Mouse (Mus musculus) lung, embryonic 16.5 days (tissue): Measurements from ENCODE around the gene Gm4881. TPM values are rescaled to one million over a fixed set of nuclear protein-coding genes. Genes with fewer than 3 reads are reported as not detected.

ENCODE experiments used
- ATAC-seq: fragments of 200-750 bp; cut with Nextera tagmentation; 2 replicates; pipeline ENCODE4 v1.8.0; 2017; ENCODE audit warnings: low read depth, mild to moderate bottlenecking, moderate library complexity
- H3K27ac ChIP-seq: fragments of 300-500 bp; sonication (generic); 2 replicates; pipeline ENCODE4 v1.5.1; 2014; ENCODE audit warnings: mild to moderate bottlenecking, control low read depth, low read length
- H3K27me3 ChIP-seq: fragments of 300-500 bp; sonication (generic); 2 replicates; pipeline ENCODE4 v1.6.1; 2014; ENCODE audit warnings: low read depth, low read length, mixed read lengths; ENCODE audit not compliant: control insufficient read depth, insufficient read depth
- H3K36me3 ChIP-seq: fragments of 300-500 bp; sonication (generic); 2 replicates; pipeline ENCODE4 v1.6.1; 2014; ENCODE audit warnings: low read length; ENCODE audit not compliant: control insufficient read depth, insufficient read depth
- H3K4me1 ChIP-seq: fragments of 300-500 bp; sonication (generic); replicated peaks from 2 replicates; pipeline ENCODE4 v1.6.1; 2014; ENCODE audit warnings: low read length, mixed read lengths; ENCODE audit not compliant: control insufficient read depth, insufficient read depth
- H3K4me2 ChIP-seq: fragments of 300-500 bp; sonication (generic); 2 replicates; pipeline ENCODE4 v1.6.1; 2014; ENCODE audit warnings: low read depth, low read length, control low read depth
- H3K4me3 ChIP-seq: fragments of 300-500 bp; sonication (generic); 2 replicates; pipeline ENCODE4 v1.5.1; 2014; ENCODE audit warnings: mild to moderate bottlenecking, low read length, control low read depth
- H3K9ac ChIP-seq: fragments of 300-500 bp; sonication (generic); 2 replicates; pipeline ENCODE4 v1.6.1; 2014; ENCODE audit warnings: low read length, control low read depth
- H3K9me3 ChIP-seq: fragments of 300-500 bp; sonication (generic); 2 replicates; pipeline ENCODE4 v1.6.1; 2016; ENCODE audit warnings: low read length; ENCODE audit not compliant: control insufficient read depth
- WGBS: fragments of 180-500 bp; shearing (Covaris S2); extraction: QIAGEN DNeasy Blood & Tissue Kit; methylation state at CpG from one replicate; pipeline ENCODE4 v1.1.7; 2014; 5-methylcytosine and 5-hydroxymethylcytosine counted together
- polyA plus RNA-seq: library from polyadenylated mRNA; unstranded; fragments of >200 nt; fragmentation: Nextera tagmentation; extraction: Ambion mirVana; gene quantifications from 2 replicates; pipeline ENCODE4 v1.2.1, GENCODE M21; 2015

Gm4881 gene
- polyA plus RNA-seq, 1 experiment from 2014 or later: not detected

GRCm38 (mm10) chr7:24964897-24965535 is 20.7 kb upstream of the Gm4881 start:
- H3K9ac ChIP-seq: no peak overlapping the region
- no peaks in the 10 kb centered on the region for H3K36me3 ChIP-seq
- peak; percentile 31 for ATAC-seq
- H3K4me3 ChIP-seq: no peak overlapping the region
- no peaks in the 10 kb centered on the region for H3K27me3 ChIP-seq
- 5% methylated on average over 5 of the region's 5 CpGs for WGBS
- H3K4me2 ChIP-seq: no peak overlapping the region
- H3K9me3 ChIP-seq: no peaks in the 10 kb centered on the region
- no peaks in the 10 kb centered on the region for H3K4me1 ChIP-seq
- no peak overlapping the region for H3K27ac ChIP-seq

GRCm38 (mm10) chr7:24964288-24964687 is 20.0 kb upstream of the Gm4881 start:
- Histone ChIP-seq H3K9me3 (no peaks in the 10 kb centered on the region), H3K36me3 (no peaks in the 10 kb centered on the region), H3K27ac (no peak overlapping the region), H3K4me3 (no peak overlapping the region), H3K4me1 (no peaks in the 10 kb centered on the region), H3K27me3 (no peaks in the 10 kb centered on the region), H3K4me2 (no peak overlapping the region), H3K9ac (no peak overlapping the region)
- WGBS: 52% methylated on average over 2 of the region's 2 CpGs
- ATAC-seq: no peak

- H3K4me2 ChIP-seq: peak overlapping the region; percentile 76
- H3K27me3 ChIP-seq: peaks cover 66% of the 10 kb centered on the region
- H3K4me3 ChIP-seq: peak overlapping the region; percentile 48
- 3% methylated on average over 25 of the region's 33 CpGs for WGBS
- no peaks in the 10 kb centered on the region for H3K9me3 ChIP-seq
- no peak overlapping the region for H3K9ac ChIP-seq
- H3K4me1 ChIP-seq: peaks cover 6% of the 10 kb centered on the region; the same call in 1 of the 2 replicates
- no peak overlapping the region for H3K27ac ChIP-seq
- ATAC-seq: no peak
- no peaks in the 10 kb centered on the region for H3K36me3 ChIP-seq
These were observed 10.9 kb upstream of the Gm4881 start for GRCm38 (mm10) chr7:24955226-24955625.

- H3K4me2 ChIP-seq: peak overlapping the region; percentile 76
- H3K4me1 ChIP-seq: peaks cover 6% of the 10 kb centered on the region; the same call in 1 of the 2 replicates
- WGBS: 2% methylated on average over 26 of the region's 30 CpGs
- H3K36me3 ChIP-seq: no peaks in the 10 kb centered on the region
- peaks cover 74% of the 10 kb centered on the region for H3K27me3 ChIP-seq
- H3K9ac ChIP-seq: peak overlapping the region; percentile 39
- no peaks in the 10 kb centered on the region for H3K9me3 ChIP-seq
- ATAC-seq: peak; percentile 37
- no peak overlapping the region for H3K27ac ChIP-seq
- H3K4me3 ChIP-seq: peak overlapping the region; percentile 48
These were observed 10.2 kb upstream of the Gm4881 start for GRCm38 (mm10) chr7:24954450-24954849.

GRCm38 (mm10) chr7:24953966-24954365 is 9.7 kb upstream of the Gm4881 start:
- peak overlapping the region; percentile 48 for H3K4me3 ChIP-seq
- H3K27ac ChIP-seq: no peak overlapping the region
- ATAC-seq: peak; percentile 11; the same call in 1 of the 2 replicates
- H3K4me1 ChIP-seq: peaks cover 6% of the 10 kb centered on the region; the same call in 1 of the 2 replicates
- H3K36me3 ChIP-seq: no peaks in the 10 kb centered on the region
- H3K9me3 ChIP-seq: no peaks in the 10 kb centered on the region
- WGBS: 3% methylated on average over 16 of the region's 24 CpGs
- peak overlapping the region; percentile 39 for H3K9ac ChIP-seq
- H3K27me3 ChIP-seq: peaks cover 78% of the 10 kb centered on the region
- H3K4me2 ChIP-seq: peak overlapping the region; percentile 76

- Histone ChIP-seq H3K27me3 (peaks cover 96% of the 10 kb centered on the region), H3K9ac (no peak overlapping the region), H3K9me3 (no peaks in the 10 kb centered on the region), H3K36me3 (no peaks in the 10 kb centered on the region), H3K4me1 (peaks cover 6% of the 10 kb centered on the region; the same call in 1 of the 2 replicates), H3K27ac (no peak overlapping the region), H3K4me3 (no peak overlapping the region), H3K4me2 (no peak overlapping the region)
- ATAC-seq: peak; percentile 38; the same call in 1 of the 2 replicates
- 1% methylated on average over 8 of the region's 8 CpGs for WGBS
These were observed 5.8 kb upstream of the Gm4881 start for GRCm38 (mm10) chr7:24949958-24950623.

- no peak overlapping the region for H3K9ac ChIP-seq
- no peaks in the 10 kb centered on the region for H3K36me3 ChIP-seq
- H3K4me1 ChIP-seq: peaks cover 4% of the 10 kb centered on the region
- no peak for ATAC-seq
- peaks cover 96% of the 10 kb centered on the region for H3K27me3 ChIP-seq
- H3K4me3 ChIP-seq: no peak overlapping the region
- H3K27ac ChIP-seq: no peak overlapping the region
- H3K9me3 ChIP-seq: no peaks in the 10 kb centered on the region
- WGBS: 3% methylated on average over 29 of the region's 29 CpGs
- H3K4me2 ChIP-seq: no peak overlapping the region
These were observed 4.5 kb upstream of the Gm4881 start for GRCm38 (mm10) chr7:24948774-24949173.

- Histone ChIP-seq H3K27ac (no peak overlapping the region), H3K36me3 (no peaks in the 10 kb centered on the region), H3K27me3 (peaks cover 97% of the 10 kb centered on the region), H3K4me3 (no peak overlapping the region), H3K9ac (no peak overlapping the region), H3K4me2 (no peak overlapping the region), H3K4me1 (peaks cover 4% of the 10 kb centered on the region), H3K9me3 (no peaks in the 10 kb centered on the region)
- under 1% methylated on average over 7 of the region's 7 CpGs for WGBS
- ATAC-seq: no peak
These were observed 3.2 kb upstream of the Gm4881 start for GRCm38 (mm10) chr7:24947316-24948048.

GRCm38 (mm10) chr7:24943641-24944040 is 653 bp downstream of the Gm4881 start:
- Histone ChIP-seq H3K4me2 (no peak overlapping the region), H3K36me3 (no peaks in the 10 kb centered on the region), H3K4me3 (no peak overlapping the region), H3K9ac (no peak overlapping the region), H3K4me1 (peaks cover 4% of the 10 kb centered on the region), H3K9me3 (no peaks in the 10 kb centered on the region), H3K27ac (no peak overlapping the region), H3K27me3 (peaks cover 84% of the 10 kb centered on the region)
- 10% methylated on average over 6 of the region's 6 CpGs for WGBS
- no peak for ATAC-seq
